Mouse (Mus musculus) urinary bladder, postnatal 25 days (tissue): ENCODE measurements around the gene Car10.

Source experiments
- DNase-seq: peaks from one replicate; pipeline ENCODE4 v3.0.0; 2022; ENCODE audit warnings: low spot score

Car10 gene

DNA sequence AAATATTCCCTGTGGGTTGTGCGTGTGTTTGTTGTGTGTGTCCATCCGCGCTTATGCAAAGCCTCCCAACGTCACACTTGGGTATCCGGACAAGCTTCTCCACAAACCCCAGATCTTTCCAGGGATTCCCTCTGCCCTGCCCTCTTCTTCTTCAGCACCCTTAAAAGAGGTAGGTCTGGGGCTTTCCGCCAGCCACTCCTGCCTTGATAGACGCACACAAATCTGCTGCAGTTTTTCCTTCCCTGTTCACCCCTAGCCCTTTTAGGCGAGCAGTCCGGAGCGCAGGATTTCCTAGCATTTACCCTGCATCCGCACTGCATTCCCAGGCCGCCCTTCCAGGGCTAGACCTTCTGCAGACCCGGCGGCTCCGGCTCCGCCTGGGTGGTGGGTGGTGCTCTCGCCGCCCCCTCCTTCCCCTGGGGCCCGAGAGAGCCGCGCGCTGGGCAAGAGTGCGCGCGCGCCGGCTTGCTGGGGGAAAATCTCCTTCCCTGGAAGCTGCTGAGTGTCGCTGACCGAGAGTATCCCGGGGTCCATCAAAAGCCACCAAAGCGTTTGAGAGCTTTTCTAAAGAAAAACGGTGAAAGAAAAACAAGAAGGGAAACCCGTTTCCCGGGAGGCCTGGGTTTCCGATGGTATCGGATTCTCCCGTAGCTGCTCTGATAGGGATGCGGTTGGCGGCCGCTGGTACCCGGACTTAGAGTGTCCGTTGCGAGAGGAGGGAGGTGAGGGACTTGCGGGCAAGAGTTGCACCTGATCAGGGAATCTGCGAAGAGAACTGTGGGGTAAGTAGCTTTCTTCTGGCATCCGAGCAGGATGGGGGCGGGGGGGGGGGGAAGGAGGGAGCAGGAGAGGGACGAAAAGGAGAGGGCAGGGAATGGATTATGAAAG is at the start of gene Car10:
Car10 (plus strand) TSS at position 88 of the 888 bp plus-strand sequence.
- no peak for DNase-seq

DNA sequence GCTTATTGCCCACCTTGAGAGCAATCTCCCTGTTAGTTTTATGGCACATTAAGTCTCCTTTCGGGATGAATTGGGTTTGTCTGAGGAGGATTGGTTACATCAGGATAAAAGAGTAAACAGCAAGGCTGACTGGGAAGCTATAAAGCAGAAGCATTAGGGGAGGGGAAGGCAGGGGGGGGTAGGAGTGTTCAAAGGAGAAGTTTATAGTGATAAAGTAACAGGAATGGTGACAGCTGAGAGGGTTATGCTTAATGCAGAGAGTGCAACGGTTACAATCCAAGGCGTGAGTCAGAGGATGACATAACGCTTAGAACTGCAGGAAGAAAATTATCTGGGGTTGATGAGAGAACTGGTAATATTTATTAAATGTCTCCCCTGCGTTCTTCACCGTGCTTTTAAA is 32.8 kb upstream of the Car10 start:
- no peak for DNase-seq

GRCm38 (mm10) chr11:93065656-93066181 is 32.1 kb upstream of the Car10 start:
- DNase-seq, result no peak

- DNase-seq, result no peak
Measured at GRCm38 (mm10) chr11:93095588-93095987, 2.2 kb upstream of the Car10 start.

GRCm38 (mm10) chr11:93097001-93097400 is 827 bp upstream of the Car10 start:
- DNase-seq, result no peak

DNA sequence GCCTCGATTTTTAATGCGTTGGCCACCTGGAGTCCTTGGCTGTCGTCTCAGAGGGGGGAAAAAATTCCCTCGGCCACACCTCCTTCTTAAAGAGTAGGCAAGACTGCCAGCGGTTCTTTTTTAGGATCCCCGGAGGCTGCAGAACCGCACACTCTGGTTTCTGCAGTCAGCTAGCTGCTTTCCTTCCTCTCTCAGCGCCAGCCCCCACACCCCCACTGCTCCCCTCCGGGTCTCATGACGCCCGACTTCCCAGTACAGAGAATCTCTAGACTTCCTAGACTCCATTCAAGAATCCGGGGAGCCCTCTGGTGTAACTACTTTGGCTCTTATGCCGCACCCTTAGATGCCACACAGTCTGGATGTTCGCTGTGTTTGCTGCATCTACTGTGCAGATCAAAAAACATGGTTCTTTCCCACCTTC is 387 bp upstream of the Car10 start:
- DNase-seq, result no peak

GRCm38 (mm10) chr11:93098933-93099381 is 1.1 kb downstream of the Car10 start:
- DNase-seq, result no peak

- DNase-seq, result no peak
Measured at GRCm38 (mm10) chr11:93099431-93100370, 1.9 kb downstream of the Car10 start.

DNA sequence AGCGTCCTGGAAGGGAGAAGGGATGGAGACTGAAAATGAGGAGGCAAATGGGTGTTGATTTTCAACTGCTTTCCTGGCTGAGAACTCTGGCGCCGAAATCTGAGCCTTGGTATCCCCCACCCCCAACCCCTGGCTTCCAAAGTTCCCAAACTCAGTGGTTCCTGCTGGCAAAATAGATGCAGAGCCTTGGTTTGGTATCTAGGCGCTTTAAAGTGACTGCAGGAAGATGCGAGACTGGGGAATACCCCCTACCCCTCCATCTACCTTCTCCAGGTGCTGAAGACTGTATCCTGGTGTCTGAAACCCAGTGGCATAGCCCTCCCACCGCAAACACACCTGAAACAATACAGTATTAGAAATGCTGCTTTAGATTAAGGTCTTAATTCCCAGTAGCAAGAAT is 2.8 kb downstream of the Car10 start:
- DNase-seq, result no peak

DNA sequence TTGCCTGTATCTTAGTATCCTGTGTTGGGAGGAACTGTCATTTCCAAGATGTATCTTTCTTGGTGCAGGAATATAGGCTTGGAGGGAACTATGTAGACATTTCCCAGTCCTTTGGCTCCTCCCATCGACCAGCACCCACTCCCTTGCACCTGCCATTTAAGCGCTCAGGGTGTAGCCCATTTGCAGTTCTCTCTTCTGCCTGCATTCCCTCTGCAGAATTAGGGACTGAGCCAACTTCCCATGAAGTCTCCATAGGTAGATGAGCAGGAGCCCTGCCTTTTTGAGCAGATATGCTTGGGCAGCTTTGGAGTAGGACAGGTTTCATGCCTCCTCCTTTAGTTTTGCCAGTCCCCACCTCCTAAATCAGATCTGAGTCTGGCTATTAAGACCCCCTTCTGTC is 3.3 kb downstream of the Car10 start:
- no peak for DNase-seq

GRCm38 (mm10) chr11:93102321-93102720 is 4.5 kb downstream of the Car10 start:
- no peak for DNase-seq

- DNase-seq, result no peak
Measured at GRCm38 (mm10) chr11:93103101-93103815, 5.4 kb downstream of the Car10 start.

- DNase-seq, result no peak
Measured at GRCm38 (mm10) chr11:93109451-93109850, 11.6 kb downstream of the Car10 start.

GRCm38 (mm10) chr11:93120766-93121415 is 23.1 kb downstream of the Car10 start:
- no peak for DNase-seq

DNA sequence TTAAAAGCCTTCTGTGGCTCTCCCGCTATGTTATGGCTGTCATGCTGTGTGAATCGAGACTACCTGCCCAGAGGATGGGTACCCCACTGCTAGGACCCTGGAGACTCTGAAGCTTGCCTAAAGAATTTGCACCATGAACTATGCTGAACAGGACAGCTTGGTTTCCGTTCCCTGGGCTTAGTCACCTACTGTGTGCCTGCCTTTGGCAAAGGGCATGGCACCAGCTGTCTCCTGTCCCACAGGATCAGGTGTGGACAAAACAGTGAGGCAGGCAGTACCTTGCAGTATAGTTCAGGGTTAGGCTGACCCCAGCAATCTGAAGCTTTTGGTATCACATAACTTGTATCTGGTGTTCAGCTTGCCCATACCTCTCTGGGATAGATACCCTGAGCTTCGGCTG is 25.9 kb downstream of the Car10 start:
- no peak for DNase-seq

- no peak for DNase-seq
Measured at GRCm38 (mm10) chr11:93126466-93126865, 28.6 kb downstream of the Car10 start.

DNA sequence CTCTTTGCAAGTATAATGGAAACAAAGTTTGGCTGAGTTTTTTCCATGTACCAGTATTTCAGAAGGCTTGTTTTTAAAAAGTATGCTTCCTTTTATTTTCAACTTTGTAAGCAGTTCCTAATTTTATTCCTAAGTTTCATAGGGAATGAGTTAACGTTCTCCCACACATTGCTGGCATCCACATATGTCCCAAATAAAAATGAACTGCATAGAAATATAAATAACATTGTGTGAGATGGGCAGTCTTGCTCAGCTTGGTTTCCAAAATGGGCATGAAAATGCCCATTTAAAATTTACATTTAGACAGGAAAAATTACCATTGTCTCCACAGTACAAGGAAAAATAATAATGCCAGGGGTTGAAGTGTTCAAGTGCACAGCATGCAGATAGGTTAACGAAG is 30.7 kb downstream of the Car10 start:
- DNase-seq, result no peak

DNA sequence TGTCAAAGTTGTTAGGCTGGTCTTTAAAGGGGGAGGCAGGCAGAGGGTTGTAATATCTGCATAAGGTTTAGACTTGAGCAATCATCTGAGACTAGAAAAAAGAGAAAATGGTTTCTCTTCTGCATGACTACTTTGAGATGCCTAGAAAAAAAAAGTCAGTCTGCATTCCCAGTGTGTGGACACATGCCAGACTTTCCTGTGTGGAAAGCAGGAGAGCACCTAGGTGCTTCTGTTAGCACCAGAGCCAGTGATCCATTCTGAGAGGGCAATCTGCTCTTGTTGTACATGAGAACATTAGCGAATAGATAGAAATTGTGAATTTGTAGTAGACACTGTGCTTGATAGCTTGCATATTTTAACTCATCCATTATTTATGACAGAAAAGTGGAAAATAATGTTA is 40.0 kb downstream of the Car10 start:
- DNase-seq, result no peak

DNA sequence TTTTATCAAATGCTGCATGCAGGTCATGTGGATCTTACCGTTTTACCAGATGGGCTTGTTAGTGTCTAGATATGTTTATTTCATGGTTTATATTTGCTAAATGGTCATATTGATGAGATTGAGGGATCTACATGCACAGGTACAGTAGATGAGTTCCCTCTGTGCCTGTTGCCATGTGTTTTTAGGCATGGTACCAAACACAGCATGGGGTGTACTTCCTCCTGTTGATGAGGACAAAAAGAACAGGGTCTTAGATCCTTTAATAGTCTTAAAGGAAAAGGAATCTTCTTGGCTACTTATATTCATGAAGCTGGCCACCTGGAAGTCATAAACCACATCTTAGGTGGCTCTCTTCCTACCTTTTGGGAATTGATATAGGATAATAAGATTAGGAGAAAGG is 43.9 kb downstream of the Car10 start:
- no peak for DNase-seq

DNA sequence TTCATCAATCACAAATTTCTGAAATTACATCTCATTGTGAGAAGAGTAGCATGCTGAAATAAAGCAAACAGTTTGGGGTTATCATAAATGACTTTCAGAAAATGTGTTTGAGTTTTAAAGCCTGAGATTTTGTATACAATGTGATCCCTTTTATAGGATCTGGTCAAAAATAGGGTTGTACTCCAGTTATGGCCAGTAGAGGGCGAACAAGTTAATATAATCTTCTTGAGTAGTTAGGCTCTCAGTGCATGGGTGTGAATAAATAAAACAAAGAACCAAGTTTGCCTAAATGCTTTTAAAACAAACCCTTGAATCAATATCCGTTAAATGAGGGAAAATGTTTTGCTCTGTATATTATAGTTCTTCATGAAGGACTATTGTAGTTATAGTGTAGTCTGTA is 46.7 kb downstream of the Car10 start:
- no peak for DNase-seq

DNA sequence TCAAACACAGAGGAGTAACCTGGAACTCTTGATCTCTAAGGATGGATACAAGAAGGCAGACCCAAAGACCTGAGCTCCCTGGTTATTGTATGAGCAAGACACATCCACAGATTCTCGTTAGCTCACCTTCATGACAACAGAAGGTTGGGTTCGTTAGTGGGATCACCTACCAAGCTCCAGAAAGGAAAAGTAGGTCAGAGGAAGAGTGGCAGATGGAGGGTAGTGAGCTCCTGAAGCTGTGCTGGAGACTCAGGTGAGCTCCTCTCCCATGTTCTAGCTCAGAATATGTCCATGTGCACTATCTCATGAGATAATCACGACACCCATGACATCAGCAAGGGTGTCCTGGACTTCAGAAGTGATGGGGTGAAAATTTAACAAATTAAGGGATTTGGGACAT is 57.1 kb downstream of the Car10 start:
- no peak for DNase-seq
